Mouse (Mus musculus) midbrain, embryonic 15.5 days (tissue): ENCODE results near the gene Hist1h4j. TPM values are rescaled to one million over a fixed set of nuclear protein-coding genes. Genes with fewer than 3 reads are reported as not detected.
A peak's percentile ranks its signal among the peaks of the same experiment; 100 is the strongest.
"Not testable (repeated sequence)": the region's sequence is repeated elsewhere in the genome, so short reads cannot be mapped to it uniquely, and the experiment has no call there.

Experiments used
- ATAC-seq: fragments of 200-750 bp; cut with Nextera tagmentation; replicated peaks from 2 replicates; pipeline ENCODE4 v1.8.0; 2017; ENCODE audit warnings: moderate TSS enrichment
- H3K27ac ChIP-seq: fragments of 300-500 bp; sonication (generic); 2 replicates; pipeline ENCODE4 v1.5.1; 2015; ENCODE audit warnings: mild to moderate bottlenecking, inconsistent platforms
- H3K27me3 ChIP-seq: fragments of 300-500 bp; sonication (generic); replicated peaks from 2 replicates; pipeline ENCODE4 v1.6.1; 2015; ENCODE audit warnings: inconsistent platforms
- H3K36me3 ChIP-seq: fragments of 300-500 bp; sonication (generic); replicated peaks from 2 replicates; pipeline ENCODE4 v1.6.1; 2015; ENCODE audit warnings: inconsistent platforms
- H3K4me1 ChIP-seq: fragments of 300-500 bp; sonication (generic); 2 replicates; pipeline ENCODE4 v1.6.1; 2015; ENCODE audit warnings: inconsistent platforms
- H3K4me2 ChIP-seq: fragments of 300-500 bp; sonication (generic); 2 replicates; pipeline ENCODE4 v1.6.1; 2015; ENCODE audit warnings: inconsistent platforms, mild to moderate bottlenecking, moderate library complexity
- H3K4me3 ChIP-seq: fragments of 300-500 bp; sonication (generic); 2 replicates; pipeline ENCODE4 v1.5.1; 2015; ENCODE audit warnings: mild to moderate bottlenecking, inconsistent platforms
- H3K9ac ChIP-seq: fragments of 300-500 bp; sonication (generic); 2 replicates; pipeline ENCODE4 v1.6.1; 2015; ENCODE audit warnings: mild to moderate bottlenecking, inconsistent platforms
- H3K9me3 ChIP-seq: fragments of 300-500 bp; sonication (generic); 2 replicates; pipeline ENCODE4 v1.6.1; 2016; ENCODE audit warnings: inconsistent platforms
- whole genome bisulfite sequencing: fragments of 180-500 bp; shearing (Covaris S2); methylation state at CpG from one replicate; pipeline ENCODE4 v1.1.7; 2015; ENCODE audit warnings: mixed read lengths; 5-methylcytosine and 5-hydroxymethylcytosine counted together
- polyA plus RNA-seq: library from polyadenylated mRNA; unstranded; fragments of >200 nt; fragmentation: Nextera tagmentation; extraction: Ambion mirVana; gene quantifications from 2 replicates; pipeline ENCODE4 v1.2.1, GENCODE M21; 2015

Hist1h4j gene
- polyA plus RNA-seq, 1 experiment from 2014 or later: 0.93 TPM

- Histone ChIP-seq H3K9ac (no peak overlapping the region), H3K4me3 (no peak overlapping the region), H3K27me3 (no peaks in the 10 kb centered on the region), H3K9me3 (no peaks in the 10 kb centered on the region), H3K36me3 (no peaks in the 10 kb centered on the region), H3K4me2 (no peak overlapping the region), H3K4me1 (peaks cover 14% of the 10 kb centered on the region), H3K27ac (no peak overlapping the region)
- 71% methylated on average over 1 of the region's 1 CpGs for WGBS
- ATAC-seq: no peak
These were observed 20.8 kb downstream of the Hist1h4j start for GRCm38 (mm10) chr13:21755707-21756106.

DNA sequence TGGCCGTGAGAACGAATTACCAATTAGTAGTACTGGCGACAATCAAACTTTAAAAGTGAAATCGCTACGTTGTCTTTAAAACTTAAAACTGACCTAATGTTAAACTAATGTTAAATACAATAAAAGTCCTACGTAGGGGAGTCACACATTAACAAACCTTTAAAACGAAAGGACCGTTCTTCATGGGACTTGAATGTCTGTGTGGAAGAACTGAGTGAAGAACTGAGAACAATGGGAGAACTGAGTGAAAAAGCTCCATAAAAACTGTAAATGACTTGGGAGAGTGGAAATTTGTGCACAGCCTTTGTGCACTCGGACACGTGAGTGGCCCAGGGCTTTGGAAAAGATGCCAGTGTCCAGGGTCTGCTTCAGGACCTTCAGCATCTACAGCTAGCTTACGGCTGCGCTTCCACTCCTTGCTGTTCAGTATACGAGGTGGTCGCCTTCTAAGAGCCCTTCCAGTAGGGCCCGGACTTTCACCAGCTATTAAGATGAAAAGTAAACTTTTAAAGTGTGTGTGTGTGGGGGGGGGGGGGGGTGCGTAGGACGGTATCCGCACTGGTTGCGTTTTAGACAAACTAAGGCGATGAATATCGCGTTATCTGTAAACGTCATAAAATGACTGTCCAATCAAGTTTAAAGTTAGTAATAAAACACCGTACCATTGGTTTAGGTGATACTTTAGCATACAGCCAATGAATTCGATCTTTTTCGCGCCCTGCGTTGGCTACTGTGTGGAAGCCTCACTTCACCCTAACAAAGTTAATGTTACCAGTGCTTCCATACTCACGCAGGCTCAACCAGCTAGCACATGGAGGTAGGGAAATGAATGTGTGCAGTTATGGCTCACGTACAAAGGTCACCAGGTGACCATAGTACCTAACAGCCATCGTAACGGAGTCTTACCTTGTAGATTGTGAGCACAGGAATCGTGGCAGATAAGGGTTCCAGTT is 44.2 kb downstream of the Hist1h4j start:
- Histone ChIP-seq H3K36me3 (no peaks in the 10 kb centered on the region), H3K4me3 (peak overlapping the region; percentile 54), H3K4me2 (peak overlapping the region; percentile 94), H3K4me1 (peaks cover 36% of the 10 kb centered on the region), H3K9me3 (no peaks in the 10 kb centered on the region), H3K9ac (peak overlapping the region; percentile 51), H3K27me3 (no peaks in the 10 kb centered on the region), H3K27ac (peak overlapping the region; percentile 68)
- peak; percentile 96 for ATAC-seq
- WGBS: 5% methylated on average over 33 of the region's 33 CpGs

GRCm38 (mm10) chr13:21779767-21780731 is 45.2 kb downstream of the Hist1h4j start, which contains the start of gene Hist1h1b:
TSS of gene Hist1h1b (minus strand) at chr13:21780625.
- under 1% methylated on average over 44 of the region's 44 CpGs for WGBS
- ATAC-seq: peak; percentile 12; the same call in 1 of the 2 replicates

GRCm38 (mm10) chr13:21781021-21781555 is 46.2 kb downstream of the Hist1h4j start:
- H3K4me2 ChIP-seq: peak overlapping the region; percentile 94; the same call in 1 of the 2 replicates
- 50% methylated on average over 6 of the region's 6 CpGs for WGBS

More at GRCm38 (mm10) chr13:21779767-21780731, 45.2 kb downstream of the Hist1h4j start, which contains the start of gene Hist1h1b:
- Histone ChIP-seq H3K4me2 (peak within 1 kb of the TSS; percentile 94), H3K36me3 (no peaks in the 10 kb centered on the region), H3K4me1 (peaks cover 37% of the 10 kb centered on the region), H3K27me3 (no peaks in the 10 kb centered on the region), H3K9ac (peak within 1 kb of the TSS; percentile 49), H3K27ac (peak within 1 kb of the TSS; percentile 68), H3K4me3 (peak within 1 kb of the TSS; percentile 54), H3K9me3 (no peaks in the 10 kb centered on the region)

DNA sequence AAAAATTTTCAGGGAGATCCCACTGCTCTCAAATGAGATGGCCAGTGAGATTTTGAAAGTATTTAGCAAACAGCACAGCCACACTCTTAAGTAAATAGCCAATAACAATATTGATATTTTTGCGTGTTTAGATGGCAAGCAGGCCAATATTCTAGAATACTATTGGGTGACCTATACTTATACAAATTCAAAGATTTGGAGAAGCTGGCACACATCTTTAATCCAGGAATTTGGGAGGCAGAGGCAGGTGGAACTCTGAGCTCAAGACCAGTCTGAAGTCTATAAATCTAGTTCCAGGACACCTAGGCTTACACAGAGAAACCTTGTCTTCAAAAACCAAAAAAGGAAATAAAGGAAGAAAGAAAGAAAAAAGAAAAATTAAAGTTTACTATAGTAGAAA is 46.8 kb downstream of the Hist1h4j start:
- H3K36me3 ChIP-seq: no peaks in the 10 kb centered on the region
- no peak overlapping the region for H3K9ac ChIP-seq
- no peaks in the 10 kb centered on the region for H3K27me3 ChIP-seq
- WGBS: 86% methylated on average over 1 of the region's 1 CpGs
- ATAC-seq: no peak
- H3K4me2 ChIP-seq: no peak overlapping the region
- H3K4me1 ChIP-seq: peaks cover 45% of the 10 kb centered on the region
- H3K4me3 ChIP-seq: no peak overlapping the region
- H3K9me3 ChIP-seq: no peaks in the 10 kb centered on the region
- no peak overlapping the region for H3K27ac ChIP-seq

More at GRCm38 (mm10) chr13:21781021-21781555, 46.2 kb downstream of the Hist1h4j start:
- no peak for ATAC-seq
- Histone ChIP-seq H3K36me3 (no peaks in the 10 kb centered on the region), H3K9ac (no peak overlapping the region), H3K27ac (no peak overlapping the region), H3K9me3 (no peaks in the 10 kb centered on the region), H3K4me3 (no peak overlapping the region; the same call in 1 of the 2 replicates), H3K4me1 (peaks cover 41% of the 10 kb centered on the region), H3K27me3 (no peaks in the 10 kb centered on the region)

DNA sequence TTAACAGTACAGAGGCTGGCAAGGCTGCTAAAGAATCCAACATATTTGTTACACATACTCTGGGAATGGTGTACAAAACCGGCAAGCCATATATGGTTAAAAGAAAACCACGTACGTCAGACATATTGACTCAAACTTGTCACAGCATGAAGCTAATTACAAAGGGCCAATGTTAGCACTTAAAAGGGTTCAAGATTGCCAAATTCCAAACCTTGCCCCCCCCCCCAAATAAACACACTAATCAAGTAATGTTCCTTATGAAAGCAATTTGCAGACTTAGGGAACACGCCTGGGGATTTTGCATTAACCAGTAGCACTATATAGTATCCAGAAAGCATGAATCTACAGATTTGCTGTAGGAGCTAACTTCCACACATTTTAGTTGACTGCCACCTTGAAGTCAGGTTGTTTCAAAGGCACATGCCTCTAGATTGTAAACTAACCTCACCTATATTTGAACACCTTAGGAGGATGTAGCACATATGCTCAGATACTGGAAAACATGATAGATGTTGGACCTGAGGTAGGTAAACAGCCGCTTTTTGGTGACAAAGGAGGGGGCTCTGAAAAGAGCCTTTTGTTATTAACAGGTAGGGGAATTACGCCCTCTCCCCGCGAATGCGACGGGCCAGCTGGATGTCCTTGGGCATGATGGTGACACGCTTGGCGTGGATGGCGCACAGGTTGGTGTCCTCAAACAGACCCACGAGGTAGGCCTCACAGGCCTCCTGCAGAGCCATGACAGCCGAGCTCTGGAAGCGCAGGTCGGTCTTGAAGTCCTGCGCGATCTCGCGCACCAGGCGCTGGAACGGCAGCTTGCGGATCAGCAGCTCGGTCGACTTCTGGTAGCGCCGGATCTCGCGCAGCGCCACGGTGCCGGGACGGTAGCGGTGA is 47.7 kb downstream of the Hist1h4j start:
- WGBS: 1% methylated on average over 21 of the region's 35 CpGs
- not testable (repeated sequence) for ATAC-seq

GRCm38 (mm10) chr13:21783255-21783617 is 48.4 kb downstream of the Hist1h4j start, which contains the start of gene Hist1h3i:
TSS of gene Hist1h3i (minus strand) at chr13:21783370.
- under 1% methylated on average over 19 of the region's 20 CpGs for WGBS

More for the DNA sequence above, 47.7 kb downstream of the Hist1h4j start:
- not testable (repeated sequence) for H3K9me3 ChIP-seq, H3K36me3 ChIP-seq, H3K27me3 ChIP-seq
- Histone ChIP-seq H3K4me3 (peak overlapping the region; percentile 41), H3K27ac (peak overlapping the region; percentile 78), H3K4me1 (peaks cover 45% of the 10 kb centered on the region), H3K4me2 (peak overlapping the region; percentile 81), H3K9ac (peak overlapping the region; percentile 38; the same call in 1 of the 2 replicates)

DNA sequence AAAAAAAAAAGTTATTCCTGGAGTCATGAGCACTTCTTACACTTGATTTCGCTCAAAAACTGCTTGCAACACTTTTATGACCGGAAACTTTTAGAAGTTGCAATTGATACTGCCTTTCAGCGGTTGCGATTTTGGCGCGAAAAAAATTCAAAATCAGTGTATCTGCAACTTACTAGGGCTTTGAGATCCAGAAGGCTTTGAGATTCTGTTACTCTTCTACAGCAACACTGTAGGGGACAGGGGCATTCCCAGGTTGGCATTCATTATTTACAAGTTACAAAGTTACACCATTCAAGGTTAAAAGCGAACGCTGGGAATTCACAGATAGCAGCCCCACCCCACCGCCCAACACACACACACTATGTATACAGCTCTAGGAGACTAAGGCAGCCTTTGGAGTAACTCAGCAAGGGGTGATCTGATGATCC is 48.9 kb downstream of the Hist1h4j start:
- ATAC-seq: no peak
- Histone ChIP-seq H3K27ac (0 out of 2 replicates have a peak overlapping the region, but pooled peaks have one; percentile 67), H3K4me2 (peak overlapping the region; percentile 81), H3K9ac (no peak overlapping the region), H3K36me3 (no peaks in the 10 kb centered on the region), H3K9me3 (no peaks in the 10 kb centered on the region), H3K4me3 (peak overlapping the region; percentile 41), H3K27me3 (no peaks in the 10 kb centered on the region), H3K4me1 (peaks cover 46% of the 10 kb centered on the region)
- WGBS: 2% methylated on average over 9 of the region's 9 CpGs

More at GRCm38 (mm10) chr13:21783255-21783617, 48.4 kb downstream of the Hist1h4j start, which contains the start of gene Hist1h3i:
- Histone ChIP-seq H3K4me2 (peak within 1 kb of the TSS; percentile 81), H3K27me3 (no peaks in the 10 kb centered on the region), H3K9me3 (no peaks in the 10 kb centered on the region), H3K36me3 (no peaks in the 10 kb centered on the region), H3K27ac (peak within 1 kb of the TSS; percentile 78), H3K9ac (peak within 1 kb of the TSS; percentile 38; the same call in 1 of the 2 replicates), H3K4me1 (peaks cover 49% of the 10 kb centered on the region), H3K4me3 (peak within 1 kb of the TSS; percentile 41)
- peak; percentile 80 for ATAC-seq

DNA sequence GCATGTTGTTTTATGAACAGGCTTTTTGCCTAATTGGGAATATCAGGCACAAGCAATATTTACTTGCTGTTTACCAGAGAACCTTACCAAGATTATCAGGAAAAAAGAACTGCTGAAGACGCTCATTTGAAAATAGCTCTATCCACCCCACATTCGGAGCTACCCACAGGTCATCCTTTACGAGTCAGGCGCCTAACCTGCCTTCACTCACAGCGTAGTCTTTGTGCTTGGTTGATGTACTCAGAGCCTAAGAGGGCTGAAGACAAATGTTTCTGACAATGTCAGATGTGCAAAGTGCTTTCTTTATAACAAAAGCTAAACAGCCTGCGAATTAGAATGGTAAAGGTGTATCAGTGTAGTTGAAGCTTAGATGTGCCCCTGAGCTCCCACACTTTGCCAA is 49.4 kb downstream of the Hist1h4j start:
- no peaks in the 10 kb centered on the region for H3K9me3 ChIP-seq
- H3K4me3 ChIP-seq: no peak overlapping the region
- no peak for ATAC-seq
- 0 out of 2 replicates have a peak overlapping the region, but pooled peaks have one; percentile 81 for H3K4me2 ChIP-seq
- no peak overlapping the region for H3K27ac ChIP-seq
- no peak overlapping the region for H3K9ac ChIP-seq
- H3K36me3 ChIP-seq: no peaks in the 10 kb centered on the region
- H3K27me3 ChIP-seq: no peaks in the 10 kb centered on the region
- 22% methylated on average over 6 of the region's 6 CpGs for WGBS
- peaks cover 44% of the 10 kb centered on the region for H3K4me1 ChIP-seq
